Mouse (Mus musculus) ovary, postnatal 14 days (tissue): ENCODE data around the gene Hspb8.

Experiments
- DNase-seq: peaks from one replicate; pipeline ENCODE4 v3.0.0; 2022; ENCODE audit warnings: low spot score

The Hspb8 gene

DNA sequence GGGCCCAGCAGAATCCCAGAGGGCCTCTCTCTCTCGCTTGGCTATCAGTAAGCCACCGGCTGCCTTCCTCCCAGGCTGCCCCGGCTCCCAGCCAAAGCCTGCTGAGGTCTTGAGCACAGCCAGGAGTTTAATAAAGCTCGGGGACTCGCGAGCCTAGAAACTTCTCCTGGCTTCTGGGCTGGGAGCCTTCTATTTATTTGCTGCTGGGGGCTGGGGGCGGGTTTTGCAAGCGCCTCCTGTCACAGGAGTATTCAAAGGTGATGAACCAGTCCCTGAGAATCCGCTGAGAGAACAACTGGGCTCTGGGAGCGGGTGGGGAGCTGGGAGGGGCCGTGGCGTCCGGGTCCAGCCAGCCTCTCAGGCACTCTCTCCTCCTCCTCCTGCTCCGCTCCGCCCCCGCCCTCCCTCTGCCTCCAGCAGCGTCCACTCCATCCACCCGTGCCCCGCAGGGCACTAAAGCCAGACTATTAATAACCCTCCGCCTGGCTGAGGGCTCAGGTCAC, at the start of gene Hspb8:
Gene Hspb8, minus strand, starts transcription at position 166 of the 503 bp plus-strand sequence.
- peak; percentile 60 for DNase-seq

DNA sequence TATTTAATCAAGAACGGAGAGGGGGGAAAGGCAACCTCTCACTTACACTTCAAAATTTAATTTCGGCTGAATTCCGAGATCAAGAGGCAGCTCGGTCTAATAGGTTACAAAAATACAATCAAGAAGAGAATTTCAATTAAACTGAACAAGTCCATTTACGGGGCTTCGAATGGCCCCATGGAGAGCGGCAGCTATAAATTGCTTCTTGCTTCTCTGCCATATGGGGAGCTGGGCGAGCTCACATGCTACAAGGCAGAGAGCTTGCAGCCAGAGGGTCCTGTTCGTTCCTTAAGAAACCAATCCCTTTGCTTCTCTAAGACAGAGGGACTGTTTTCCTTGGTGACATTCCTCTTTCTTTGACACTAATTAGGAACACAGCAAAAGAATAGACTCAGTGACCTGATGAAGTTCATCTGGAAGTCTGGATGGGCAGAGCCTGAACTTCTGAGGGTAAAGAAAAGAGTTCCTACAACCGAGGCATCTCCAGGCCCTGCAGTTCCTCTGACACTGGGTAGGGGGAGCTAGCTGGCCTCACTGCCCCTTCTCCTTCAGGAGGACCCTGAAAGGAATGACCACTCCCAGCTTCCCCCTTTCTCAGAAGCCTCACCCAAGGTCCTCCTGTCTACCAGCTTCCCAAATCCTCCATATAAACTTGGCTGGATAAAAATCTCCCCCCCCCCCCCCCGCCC, 38.8 kb upstream of the Hspb8 start:
- DNase-seq = no peak

DNA sequence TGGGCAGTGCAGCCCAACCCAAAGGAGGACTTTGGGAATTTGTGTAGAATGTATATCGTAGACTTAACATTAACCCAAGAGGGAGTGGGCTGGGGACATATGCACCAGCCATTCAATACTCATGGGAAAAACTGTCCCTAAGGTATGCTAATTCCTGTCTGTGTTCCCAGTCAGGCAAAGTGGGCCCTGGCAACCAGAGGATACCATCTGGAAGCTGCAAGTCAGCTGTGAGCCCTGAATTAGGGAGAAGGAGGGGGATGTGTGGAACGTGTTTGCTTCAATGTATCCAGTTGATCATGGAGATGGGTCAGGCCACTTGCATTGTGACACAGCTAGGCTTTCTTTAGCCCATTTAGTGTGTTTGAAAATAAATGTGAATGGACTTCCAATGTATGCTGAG, 37.3 kb upstream of the Hspb8 start:
- DNase-seq = no peak

DNA sequence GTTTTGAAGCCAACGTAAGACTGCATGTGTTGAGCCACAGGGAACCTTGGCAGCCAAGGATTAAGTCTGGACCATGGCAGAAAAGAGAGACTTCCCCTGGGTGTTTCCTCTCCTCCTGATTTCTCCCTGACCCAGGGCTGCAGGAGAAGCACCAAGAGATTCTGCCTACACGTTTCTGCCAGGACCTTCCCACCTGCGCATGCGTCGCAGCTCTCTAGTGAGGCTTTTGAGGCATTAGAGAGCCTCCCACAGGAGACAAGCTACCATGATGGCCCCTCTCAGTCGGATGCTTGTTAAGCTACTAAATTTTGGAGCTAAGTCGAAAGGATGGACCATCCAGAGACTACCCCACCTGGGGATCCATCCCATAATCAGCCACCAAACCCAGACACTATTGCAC, 35.1 kb upstream of the Hspb8 start:
- DNase-seq = no peak

DNA sequence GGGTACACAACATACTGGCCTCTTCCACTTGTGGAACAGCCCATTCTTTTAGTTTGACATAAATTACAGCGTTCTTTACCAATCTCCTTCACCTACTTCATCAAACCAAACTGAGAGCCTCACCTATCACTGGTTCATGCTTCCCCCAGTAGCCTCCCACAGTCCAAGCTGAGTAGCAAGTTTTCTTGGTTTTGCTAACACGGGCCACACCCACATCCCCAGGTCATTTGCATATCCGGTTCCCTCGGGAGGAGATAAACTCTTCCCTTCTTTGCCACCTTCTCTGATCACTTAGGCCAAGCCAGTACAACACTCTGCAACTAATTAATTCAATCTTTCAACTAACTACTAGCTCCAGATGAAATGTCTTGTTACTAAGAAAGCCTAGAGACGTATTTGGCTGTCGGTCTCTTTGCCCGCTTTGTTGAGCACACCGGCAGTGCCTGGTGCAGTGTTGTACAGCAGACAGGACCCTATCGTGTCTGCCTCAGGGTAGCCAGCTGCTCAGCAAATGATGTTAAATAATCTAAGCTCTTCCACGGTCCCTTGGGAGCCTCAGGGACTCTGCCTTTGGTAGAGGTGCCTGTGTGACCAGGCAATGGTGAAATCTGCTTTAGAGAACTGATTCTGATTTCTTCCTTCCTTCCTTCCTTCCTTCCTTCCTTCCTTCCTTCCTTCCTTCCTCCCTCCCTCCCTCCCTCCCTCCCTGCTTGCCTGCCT, 34.3 kb upstream of the Hspb8 start:
- no peak for DNase-seq

DNA sequence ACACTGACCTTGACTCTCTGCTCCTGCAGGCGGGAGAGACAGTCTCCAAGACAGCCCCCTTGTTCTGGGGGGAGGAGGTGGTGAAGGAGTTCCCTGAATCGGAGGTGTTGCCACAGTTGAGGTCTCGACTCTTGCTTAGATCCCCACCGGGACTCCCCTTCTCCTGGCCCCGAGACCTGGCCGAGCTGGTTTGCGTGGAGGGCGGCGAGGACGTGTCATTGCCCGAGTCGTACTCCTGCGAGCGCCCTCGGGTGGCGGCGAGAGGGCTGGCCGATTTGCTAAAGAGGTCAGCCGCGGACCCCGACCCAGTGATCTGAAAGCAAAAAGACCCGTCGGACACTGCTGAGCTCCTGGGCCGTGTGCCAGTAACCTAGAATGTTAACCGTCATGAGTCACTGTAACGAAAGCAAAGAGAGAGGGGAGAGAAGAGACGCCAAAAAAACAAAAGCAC, 30.8 kb upstream of the Hspb8 start:
- peak; percentile 61 for DNase-seq

DNA sequence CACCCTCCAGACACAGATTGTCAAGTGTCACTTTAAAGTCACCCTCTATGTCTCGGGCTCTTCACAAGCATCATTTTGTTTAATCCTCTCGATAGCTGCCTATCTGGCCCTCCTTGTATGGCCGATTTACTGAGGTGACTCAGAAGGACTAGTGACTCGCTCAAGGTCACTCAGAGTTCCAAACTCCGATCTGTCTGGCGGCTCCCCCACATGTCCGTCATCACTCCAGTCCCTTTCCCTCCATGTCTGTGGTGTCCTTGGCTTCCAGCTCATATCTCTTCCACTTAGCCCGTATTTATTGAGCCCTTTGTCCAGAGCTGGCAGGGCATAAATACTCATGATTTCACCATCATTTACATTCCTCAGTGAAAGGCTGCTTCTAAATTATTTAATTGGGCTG, 28.2 kb upstream of the Hspb8 start:
- no peak for DNase-seq

DNA sequence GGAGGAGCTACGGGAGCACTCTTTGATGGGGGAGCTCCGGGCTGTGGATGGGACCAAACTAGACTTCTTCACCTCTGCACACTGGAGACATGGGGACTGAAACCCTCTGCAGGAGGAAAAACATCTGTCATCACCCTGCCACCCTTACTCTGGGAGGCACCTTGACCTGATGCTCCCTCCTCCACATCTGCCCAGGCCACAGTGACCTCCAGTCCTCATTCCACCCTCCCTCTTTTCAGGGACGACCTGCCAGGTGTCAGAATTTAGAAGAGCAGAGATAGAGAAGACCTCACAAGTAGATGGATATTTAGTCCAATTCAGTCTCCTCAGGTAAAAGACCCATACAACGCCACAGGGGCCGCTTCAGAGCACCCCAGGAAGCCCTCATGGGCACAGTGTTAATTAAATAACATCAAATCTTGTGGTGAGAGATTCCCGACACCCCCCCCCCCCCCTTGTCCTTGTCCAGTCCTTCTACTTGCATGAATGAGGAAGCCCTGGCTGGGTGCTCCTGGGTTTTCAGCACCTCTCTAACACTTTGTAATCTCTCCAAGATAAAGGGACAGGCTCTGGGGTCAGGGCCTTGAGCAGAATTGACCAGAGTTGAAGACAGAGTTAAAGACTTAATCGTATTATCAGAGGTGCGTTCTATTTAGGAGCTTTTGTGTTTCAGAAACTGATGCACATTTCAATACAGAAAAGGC, 27.0 kb upstream of the Hspb8 start:
- DNase-seq = no peak

DNA sequence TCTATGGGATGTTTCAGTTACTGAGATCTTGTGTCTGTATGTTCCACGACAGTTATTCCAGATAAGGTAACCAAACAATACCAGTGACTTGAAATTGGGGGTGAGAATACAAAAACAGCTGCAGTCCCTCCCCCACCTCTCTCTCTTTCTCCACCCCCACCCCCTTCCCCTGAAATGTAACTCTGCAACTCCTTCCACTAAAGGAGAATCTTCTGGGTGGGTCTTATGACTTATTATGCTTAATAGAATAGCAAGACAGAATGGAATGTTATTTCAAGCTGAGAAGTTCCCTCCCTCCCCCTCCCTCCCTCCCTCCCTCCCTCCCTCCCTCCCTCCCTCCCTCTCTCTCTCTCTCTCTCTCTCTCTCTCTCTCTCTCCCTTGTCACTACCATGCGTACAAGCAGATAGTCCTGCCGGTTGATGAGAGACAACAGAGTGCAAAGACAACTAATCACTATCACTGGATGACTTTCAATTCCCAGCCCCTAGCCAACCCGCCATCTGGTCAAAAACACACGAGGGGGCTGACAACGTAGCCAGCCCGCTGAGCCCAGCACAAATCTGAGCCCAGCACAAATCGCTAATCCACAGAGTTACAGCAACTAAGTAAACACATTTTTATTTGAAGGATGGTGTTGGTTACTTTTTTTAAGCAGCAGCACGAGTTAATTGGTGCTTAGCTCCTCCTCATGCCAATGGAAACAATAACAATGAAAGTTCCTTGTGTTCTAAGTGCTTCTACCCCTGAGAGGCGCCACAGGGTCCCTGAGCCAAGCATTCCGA, 25.9 kb upstream of the Hspb8 start:
- no peak for DNase-seq

DNA sequence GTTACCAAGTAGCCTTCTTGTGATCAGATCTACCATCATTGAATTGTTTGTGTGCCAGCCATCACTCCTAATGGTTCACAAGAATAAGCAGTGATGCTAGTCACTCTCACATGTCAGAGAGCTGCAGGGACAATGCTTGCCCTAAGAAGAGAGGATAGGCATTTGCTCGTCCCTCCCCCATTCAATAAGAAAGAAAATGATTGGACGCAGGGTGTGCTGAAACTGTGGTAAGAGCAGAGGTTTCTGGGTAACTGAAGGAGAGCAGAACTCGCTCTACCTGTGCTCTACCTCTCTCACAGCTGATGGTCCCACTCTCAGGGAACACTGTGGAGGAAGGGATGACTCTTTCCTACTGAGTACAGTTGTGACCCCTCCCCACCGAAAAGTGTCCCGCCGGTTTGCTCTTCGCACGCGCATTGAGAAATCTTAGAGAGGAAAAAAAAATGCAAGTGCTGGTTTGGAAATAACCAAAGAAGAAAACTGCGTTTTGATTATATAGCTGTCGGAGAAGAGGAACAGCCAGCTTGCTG, 25.2 kb upstream of the Hspb8 start:
- DNase-seq = no peak

DNA sequence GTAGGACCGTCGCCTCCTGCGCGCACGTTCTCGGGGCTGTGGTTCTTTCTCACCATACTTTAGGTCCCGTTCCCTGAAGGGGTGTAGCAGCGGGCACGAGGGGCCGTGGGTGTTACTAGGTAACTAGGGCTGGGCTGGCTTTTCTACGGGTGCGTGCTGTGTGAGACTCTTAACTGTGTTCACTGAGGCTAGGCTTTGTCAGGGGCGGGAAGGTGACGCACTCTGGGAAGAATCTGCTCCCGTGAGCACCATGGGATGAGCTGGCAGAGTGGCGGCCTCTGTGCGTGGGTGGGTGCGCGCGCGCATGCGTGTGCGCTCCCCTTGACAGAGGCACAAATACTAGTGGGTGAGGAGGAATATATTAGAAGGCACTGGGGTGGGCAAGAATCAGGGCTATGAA, 23.9 kb upstream of the Hspb8 start:
- no peak for DNase-seq

DNA sequence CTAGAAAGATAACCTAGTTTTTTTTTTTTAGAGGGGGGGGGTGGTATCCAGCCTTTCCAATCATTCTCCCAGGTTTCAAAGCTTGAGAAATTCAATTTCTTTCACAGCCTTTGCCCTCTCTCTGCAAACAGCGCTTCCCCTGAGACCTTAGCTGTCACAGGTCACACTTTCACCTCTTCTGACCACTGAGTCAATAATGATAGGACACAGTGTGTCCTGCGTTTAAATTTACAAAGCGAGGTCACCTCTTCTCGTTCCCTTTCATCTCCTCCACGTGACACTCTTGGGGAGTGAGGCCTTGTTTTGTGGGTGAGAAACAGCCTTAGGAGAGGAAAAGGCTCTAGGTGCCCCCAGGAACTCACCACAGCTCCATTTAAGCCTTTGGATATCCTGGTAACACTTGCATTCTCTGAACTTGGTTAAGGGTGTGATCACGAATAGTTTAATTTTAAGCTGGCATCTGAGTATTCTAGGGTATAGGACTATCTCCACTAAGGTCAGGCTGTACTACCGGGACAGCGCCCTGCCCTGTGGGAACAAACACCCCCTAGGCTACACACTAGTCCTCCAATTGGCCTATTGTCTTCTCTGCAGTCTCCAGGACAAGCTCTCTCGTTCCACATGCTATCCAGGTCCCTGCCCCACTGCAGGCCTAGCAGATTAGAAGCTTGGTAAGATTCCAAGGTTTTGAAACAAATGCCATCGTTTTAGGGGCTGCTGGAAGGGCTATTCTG, 23.1 kb upstream of the Hspb8 start:
- DNase-seq = no peak

DNA sequence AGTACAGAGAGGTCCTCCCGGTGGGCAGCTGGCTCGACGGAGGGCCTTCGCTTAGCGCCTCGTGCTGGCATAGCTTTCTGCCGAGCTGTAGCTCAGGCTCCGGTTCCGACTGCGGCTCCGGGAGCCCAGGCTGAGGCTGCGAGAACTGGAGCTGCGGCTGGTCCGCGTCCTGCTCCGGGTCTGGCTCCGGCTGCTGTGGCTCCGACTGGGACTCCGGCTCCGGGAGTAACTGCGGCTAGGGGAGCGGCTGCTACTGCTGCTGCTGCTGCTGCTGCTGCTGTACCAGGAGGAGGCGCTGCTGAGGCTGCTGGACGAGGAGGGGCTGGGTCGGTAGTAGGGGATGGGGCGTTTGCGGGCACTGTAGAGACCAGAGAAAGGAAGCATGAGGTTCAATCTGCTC, 21.9 kb upstream of the Hspb8 start:
- DNase-seq = no peak

DNA sequence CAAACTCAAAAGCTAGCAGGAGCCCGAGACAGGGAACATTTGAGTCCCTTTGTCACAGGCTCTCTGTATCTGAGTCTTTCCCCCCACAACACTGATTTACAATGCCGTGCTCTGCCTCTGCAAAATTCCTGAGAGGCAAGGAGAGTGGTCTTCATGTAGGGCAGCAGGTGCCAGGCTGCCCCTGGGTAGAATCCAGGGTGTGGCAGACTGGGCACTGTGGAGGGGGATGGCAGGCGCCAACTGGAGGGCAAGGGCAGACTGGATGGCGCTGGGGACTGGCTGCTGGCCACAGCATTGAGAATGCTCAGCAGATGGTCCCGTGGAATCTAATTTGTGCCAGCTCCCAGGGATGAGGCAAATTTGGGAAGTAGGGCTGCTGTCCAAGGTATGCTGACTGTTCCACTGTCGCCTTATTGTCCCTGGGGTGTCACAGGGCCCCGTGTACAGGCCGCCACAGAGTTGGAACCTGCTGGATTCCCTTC, 20.8 kb upstream of the Hspb8 start:
- no peak for DNase-seq

DNA sequence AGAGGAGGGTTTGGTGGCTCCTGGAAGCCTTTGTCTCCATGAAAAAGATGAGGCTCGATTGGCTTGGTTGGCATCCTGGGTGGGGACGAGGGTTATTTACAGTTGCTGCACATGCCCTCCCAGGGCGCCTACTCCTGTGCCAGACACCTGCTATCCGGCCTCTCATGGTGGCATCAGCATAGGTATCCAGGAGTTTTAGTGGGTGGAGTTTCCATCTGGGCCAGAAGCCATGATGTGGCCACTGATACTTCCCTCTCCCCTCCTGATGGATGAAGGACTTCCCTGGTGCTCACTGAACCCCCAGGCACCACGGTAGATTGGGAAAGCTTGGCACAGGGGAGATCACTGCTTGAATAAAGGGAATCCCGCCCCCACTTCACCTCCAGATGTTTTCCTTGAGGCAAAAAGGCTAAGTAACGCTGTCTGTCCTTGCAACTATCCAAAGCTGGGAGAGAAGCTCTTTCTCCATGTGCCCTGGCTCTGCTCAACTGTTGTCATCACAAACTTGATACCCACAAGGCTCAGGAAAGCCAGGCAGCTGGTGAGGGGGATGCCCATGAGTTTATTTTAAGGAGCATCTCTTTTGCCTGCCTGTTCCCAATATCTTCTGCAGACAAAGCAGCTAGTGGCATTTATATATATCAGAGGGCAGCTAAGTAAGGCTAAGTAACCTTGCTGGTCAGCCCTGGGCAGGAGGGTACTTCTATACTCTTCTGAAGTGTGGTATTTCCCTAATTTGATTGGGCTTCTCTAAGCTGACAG, 20.2 kb upstream of the Hspb8 start:
- DNase-seq = no peak

DNA sequence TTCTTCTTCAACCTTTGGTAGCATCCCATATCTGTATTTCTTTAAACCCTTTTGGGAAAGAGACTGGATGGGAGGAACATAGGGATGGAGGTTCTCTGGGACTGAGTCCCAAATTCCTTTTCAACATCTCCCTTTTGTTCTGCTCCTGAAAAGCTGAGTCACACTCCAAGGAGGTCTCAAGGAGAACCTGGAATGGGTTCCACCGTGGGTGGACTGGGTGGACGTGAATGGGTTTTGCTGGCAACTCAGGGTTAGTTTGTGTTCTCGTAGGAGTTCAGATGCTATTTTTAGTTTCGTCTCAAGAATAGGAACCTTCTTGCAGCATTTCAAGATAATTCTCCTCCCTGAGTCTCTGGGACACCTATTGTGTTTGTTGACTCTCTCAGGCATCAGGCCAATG, 17.6 kb upstream of the Hspb8 start:
- no peak for DNase-seq

DNA sequence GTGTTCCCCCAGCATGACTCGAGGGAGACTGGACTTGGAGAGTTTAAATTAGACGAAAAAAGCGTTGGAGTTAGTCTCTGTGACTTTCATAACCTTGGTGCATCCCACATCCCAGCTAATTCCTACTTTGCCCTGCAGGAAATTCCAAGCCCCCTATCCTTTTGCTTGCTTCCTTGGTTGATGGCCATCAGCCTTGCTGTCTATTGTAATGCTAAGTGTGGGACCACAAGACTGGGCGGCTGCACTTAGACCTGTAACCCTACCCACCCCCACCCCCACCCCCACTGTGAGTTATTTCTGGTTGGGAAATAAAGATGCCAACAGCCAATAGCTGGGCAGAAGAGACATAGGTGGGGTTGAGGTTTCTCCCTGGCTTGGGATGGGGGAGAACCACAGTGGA, 15.7 kb upstream of the Hspb8 start:
- DNase-seq = no peak

DNA sequence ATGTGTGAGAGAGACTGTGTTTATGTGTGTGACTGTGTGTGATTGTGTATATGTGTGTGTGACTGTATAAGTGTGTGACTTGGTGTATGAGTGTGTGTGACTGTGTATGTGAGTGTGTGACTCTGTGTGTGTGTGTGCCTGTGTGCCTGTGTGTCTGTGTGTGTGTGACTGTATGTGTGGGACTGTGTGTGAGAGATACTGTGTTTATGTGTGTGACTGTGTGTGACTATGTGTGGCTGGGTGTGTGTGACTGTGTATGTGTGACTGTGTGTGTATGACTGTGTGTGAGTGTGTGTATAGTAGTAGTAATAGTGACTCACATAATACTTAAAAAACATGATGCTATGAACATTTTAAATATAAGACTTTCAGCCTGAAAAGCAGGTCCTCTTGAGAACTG, 13.5 kb upstream of the Hspb8 start:
- no peak for DNase-seq

DNA sequence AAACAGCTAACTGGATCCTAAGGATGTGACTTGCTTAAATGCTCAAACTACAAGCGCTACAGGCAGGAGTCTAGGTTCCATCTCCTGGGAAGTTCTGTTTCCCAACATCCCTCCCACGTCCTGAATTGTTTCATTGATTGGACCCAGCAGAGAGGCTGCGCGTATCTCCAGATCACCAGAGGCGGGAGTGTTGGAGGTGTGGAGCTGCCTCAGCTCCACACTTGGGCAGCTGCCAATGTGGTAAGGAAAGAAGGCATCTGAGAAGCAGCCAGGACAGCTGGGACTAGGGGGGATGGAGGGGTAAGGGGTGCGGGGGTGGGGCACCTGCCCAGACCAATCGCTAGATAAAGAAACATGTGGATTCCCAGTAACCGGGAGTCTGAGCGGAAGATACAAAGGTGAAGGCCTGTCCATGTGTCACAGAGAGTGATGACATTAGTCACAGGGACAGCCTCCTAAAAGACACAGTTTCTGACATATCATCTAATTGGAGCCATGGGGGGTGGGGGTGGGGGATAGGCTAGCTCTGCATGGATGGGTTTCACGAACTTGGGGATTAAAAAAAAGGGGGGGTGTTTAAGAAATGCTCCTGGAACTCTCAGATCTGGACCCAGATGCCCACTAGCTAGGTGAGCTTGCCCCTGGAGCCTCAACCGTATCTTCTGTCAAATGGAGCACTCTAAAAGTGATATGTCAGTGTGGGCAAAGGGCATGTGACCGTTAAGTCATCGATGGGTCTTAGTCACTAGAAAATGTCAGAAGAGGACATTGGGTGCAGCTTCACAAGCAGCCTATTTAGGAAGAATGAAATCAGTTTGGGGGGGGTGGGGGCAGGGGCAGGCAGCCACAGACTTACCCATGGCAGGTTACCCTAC, 12.5 kb upstream of the Hspb8 start:
- no peak for DNase-seq
